Mouse (Mus musculus) myocyte (in vitro differentiated cells): ENCODE measurements at regions not wholly inside any gene's neighbourhood (a gene's known extent, or its start where the extent isn't known, plus 50 kb on each side); places are given as distances from the start of the nearest gene placed in this dataset.

Experiments
- H3K27me3 ChIP-seq: one replicate; pipeline ENCODE4 v1.6.1; 2011; ENCODE audit not compliant: control insufficient read depth, insufficient read depth, insufficient read length
- H3K36me3 ChIP-seq: one replicate; pipeline ENCODE4 v1.6.1; 2011; ENCODE audit not compliant: control insufficient read depth, insufficient read depth
- H3K4me2 ChIP-seq: one replicate; pipeline ENCODE4 v1.6.1; 2011; ENCODE audit warnings: low read depth, control low read depth
- H3K4me3 ChIP-seq: one replicate; pipeline ENCODE4 v1.5.1; 2011; ENCODE audit warnings: mild to moderate bottlenecking, control low read depth, moderate library complexity
- H3K79me2 ChIP-seq: one replicate; pipeline ENCODE4 v1.6.1; 2011; ENCODE audit not compliant: control insufficient read depth, insufficient read depth
- H3ac ChIP-seq: one replicate; pipeline ENCODE4 v1.6.1; 2011; ENCODE audit not compliant: control insufficient read depth, insufficient read length
- CEBPB ChIP-seq: IDR thresholded peaks from 2 replicates; pipeline ENCODE4 v1.6.1; 2011; ENCODE audit warnings: mild to moderate bottlenecking, moderate library complexity; ENCODE audit not compliant: poor library complexity, insufficient read depth, severe bottlenecking
- E2F4 ChIP-seq: IDR thresholded peaks from one replicate; pipeline ENCODE4 v1.6.1; 2011; ENCODE audit warnings: mild to moderate bottlenecking, control low read depth, moderate library complexity; ENCODE audit not compliant: insufficient read depth
- MAX ChIP-seq: IDR thresholded peaks from one replicate; pipeline ENCODE4 v1.6.1; 2011; ENCODE audit warnings: low read depth, mild to moderate bottlenecking, control low read depth
- MYOD1 ChIP-seq, 3 experiments: IDR thresholded peaks; one replicate each; pipeline ENCODE4 v1.6.1; 2011; ENCODE audit warnings: control low read depth in 2 of 3, low read depth in 2 of 3, mild to moderate bottlenecking in 2 of 3, moderate library complexity in 1 of 3; ENCODE audit not compliant: insufficient read length in 2 of 3, control insufficient read depth in 1 of 3
- MYOG ChIP-seq, 3 experiments: IDR thresholded peaks; one replicate each; pipeline ENCODE4 v1.6.1; 2011; ENCODE audit warnings: control low read depth in 2 of 3, low read depth in 2 of 3, mild to moderate bottlenecking in 2 of 3; ENCODE audit not compliant: insufficient read length in 2 of 3, control insufficient read depth in 1 of 3, insufficient read depth in 1 of 3
- POLR2A ChIP-seq: IDR thresholded peaks from one replicate; pipeline ENCODE4 v1.6.1; 2011; ENCODE audit warnings: low read depth, mild to moderate bottlenecking, control low read depth, moderate library complexity; ENCODE audit not compliant: insufficient read length
- POLR2AphosphoS2 ChIP-seq: IDR thresholded peaks from one replicate; pipeline ENCODE4 v1.6.1; 2011; ENCODE audit warnings: low read depth, control low read depth; ENCODE audit not compliant: insufficient read length
- REST ChIP-seq: IDR thresholded peaks from one replicate; pipeline ENCODE4 v1.6.1; 2011; ENCODE audit warnings: mild to moderate bottlenecking, control low read depth, moderate library complexity; ENCODE audit not compliant: insufficient read depth, insufficient read length
- SRF ChIP-seq: IDR thresholded peaks from one replicate; pipeline ENCODE4 v1.6.1; 2011; ENCODE audit warnings: low read depth; ENCODE audit not compliant: control insufficient read depth, insufficient read length
- TCF12 ChIP-seq: IDR thresholded peaks from one replicate; pipeline ENCODE4 v1.6.1; 2011; ENCODE audit warnings: mild to moderate bottlenecking, control low read depth; ENCODE audit not compliant: poor library complexity, insufficient read depth, severe bottlenecking
- TCF3 ChIP-seq: IDR thresholded peaks from one replicate; pipeline ENCODE4 v1.6.1; 2011; ENCODE audit warnings: low read depth, control low read depth; ENCODE audit not compliant: insufficient read length
- USF1 ChIP-seq: IDR thresholded peaks from one replicate; pipeline ENCODE4 v1.6.1; 2011; ENCODE audit warnings: low read depth, mild to moderate bottlenecking, control low read depth, moderate library complexity

DNA sequence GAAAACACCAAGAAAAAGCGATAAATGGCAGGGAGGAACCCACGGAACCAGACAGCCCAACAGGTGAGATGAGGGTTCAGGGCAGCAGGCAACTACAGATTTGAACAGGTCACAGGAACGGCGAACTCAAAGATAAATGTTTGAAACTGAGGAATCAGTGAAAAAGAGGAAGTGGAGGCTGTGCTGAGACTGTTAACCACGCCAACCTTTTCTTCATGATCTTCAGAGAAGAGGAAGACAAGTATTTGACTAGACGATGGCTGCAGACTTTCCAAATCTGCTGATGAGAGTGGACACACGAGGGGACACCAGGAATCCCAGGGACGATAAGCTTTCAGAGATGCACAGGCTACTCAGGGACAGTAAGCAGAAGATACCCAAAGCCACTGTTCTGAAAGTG, 740.1 kb upstream of the Car8 start:
- Histone ChIP-seq H3ac (no peak overlapping the region), H3K4me2 (no peak overlapping the region), H3K79me2 (no peaks in the 10 kb centered on the region), H3K27me3 (no peaks in the 10 kb centered on the region), H3K36me3 (no peaks in the 10 kb centered on the region), H3K4me3 (no peak overlapping the region)
- TF ChIP-seq REST (no peak), POLR2A (no peak), MAX (no peak), TCF12 (no peak), POLR2AphosphoS2 (no peak), USF1 (no peak), E2F4 (no peak), CEBPB (no peak), MYOG (IDR thresholded peaks at IDR 0.05; ENCODE audit: control insufficient read depth in 1 of 3, insufficient read depth in 1 of 3, insufficient read length in 2 of 3, low read depth in 2 of 3) (no peak), MYOD1 (IDR thresholded peaks at IDR 0.05; ENCODE audit: control insufficient read depth in 1 of 3, insufficient read length in 2 of 3, low read depth in 2 of 3) (no peak), TCF3 (no peak), SRF (no peak)

DNA sequence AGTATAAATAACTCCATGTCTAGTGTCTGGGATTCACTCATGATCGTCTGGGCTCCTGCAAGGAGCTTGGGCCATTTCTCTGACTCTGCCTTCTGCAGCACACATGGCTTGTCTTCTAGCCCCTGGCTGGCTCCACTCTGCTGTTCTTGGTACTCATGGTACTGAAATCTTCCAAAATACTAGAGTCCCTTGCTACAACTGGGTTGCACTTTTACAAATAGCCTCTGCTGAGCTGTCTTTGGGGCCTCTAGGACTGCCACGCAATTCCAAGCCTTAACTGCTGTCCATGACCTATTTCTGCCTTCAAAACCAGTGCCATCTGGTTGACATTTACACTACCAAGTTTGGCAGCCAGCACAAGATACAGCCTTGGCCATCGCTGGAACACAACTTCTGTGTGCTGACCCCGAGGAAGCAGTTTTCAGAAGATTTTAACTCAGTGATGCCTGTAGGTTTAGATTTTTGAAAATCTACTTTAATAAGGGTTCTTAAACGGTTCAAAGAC, 731.2 kb upstream of the Car8 start:
- H3K36me3 ChIP-seq, result no peaks in the 10 kb centered on the region
- H3ac ChIP-seq, result no peak overlapping the region
- no peaks in the 10 kb centered on the region for H3K27me3 ChIP-seq
- no peak overlapping the region for H3K4me2 ChIP-seq
- TF ChIP-seq POLR2AphosphoS2, result no peak
- TF ChIP-seq E2F4, result no peak
- TF ChIP-seq MYOD1 (IDR thresholded peaks at IDR 0.05; ENCODE audit: control insufficient read depth in 1 of 3, insufficient read length in 2 of 3, low read depth in 2 of 3), result no peak
- TF ChIP-seq TCF3, result no peak
- TF ChIP-seq CEBPB, result no peak
- TF ChIP-seq MYOG (IDR thresholded peaks at IDR 0.05; ENCODE audit: control insufficient read depth in 1 of 3, insufficient read depth in 1 of 3, insufficient read length in 2 of 3, low read depth in 2 of 3), result no peak
- TF ChIP-seq TCF12, result no peak
- H3K79me2 ChIP-seq, result no peaks in the 10 kb centered on the region
- no peak overlapping the region for H3K4me3 ChIP-seq

GRCm38 (mm10) chr4:8968741-8969140, 729.9 kb upstream of the Car8 start:
- no peaks in the 10 kb centered on the region for H3K36me3 ChIP-seq
- no peak overlapping the region for H3ac ChIP-seq
- H3K27me3 ChIP-seq, result no peaks in the 10 kb centered on the region
- TF ChIP-seq CEBPB, result no peak
- TF ChIP-seq POLR2A, result no peak
- no peak overlapping the region for H3K4me3 ChIP-seq
- H3K79me2 ChIP-seq, result no peaks in the 10 kb centered on the region
- no peak overlapping the region for H3K4me2 ChIP-seq

DNA sequence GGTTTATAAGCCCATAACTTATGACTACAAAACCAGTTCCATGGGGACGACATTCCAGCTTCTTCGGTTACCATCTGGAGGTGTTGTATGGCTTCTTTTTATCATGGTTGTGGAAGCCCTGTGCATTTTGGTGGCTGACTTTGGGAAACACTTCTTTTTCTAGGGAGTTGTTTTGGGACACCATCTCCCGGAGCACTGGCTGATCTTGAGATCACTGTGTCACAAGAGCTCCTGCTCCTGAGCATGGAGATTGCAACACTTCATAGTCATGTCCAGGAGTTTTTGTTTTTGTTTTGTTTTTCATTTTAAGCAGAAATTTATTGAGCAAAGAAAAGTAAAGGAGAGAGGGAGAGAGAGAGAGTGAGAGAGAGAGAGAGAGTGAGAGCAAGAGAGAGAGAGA, 729.1 kb upstream of the Car8 start:
- Histone ChIP-seq H3K27me3 (no peaks in the 10 kb centered on the region), H3K36me3 (no peaks in the 10 kb centered on the region), H3K79me2 (no peaks in the 10 kb centered on the region), H3ac (no peak overlapping the region), H3K4me3 (no peak overlapping the region), H3K4me2 (no peak overlapping the region)
- no peak for TF ChIP-seq TCF3
- no peak for TF ChIP-seq POLR2A
- no peak for TF ChIP-seq MAX
- no peak for TF ChIP-seq TCF12
- TF ChIP-seq REST, result no peak
- TF ChIP-seq MYOD1 (IDR thresholded peaks at IDR 0.05; ENCODE audit: control insufficient read depth in 1 of 3, insufficient read length in 2 of 3, low read depth in 2 of 3), result no peak
- no peak for TF ChIP-seq E2F4
- TF ChIP-seq MYOG (IDR thresholded peaks at IDR 0.05; ENCODE audit: control insufficient read depth in 1 of 3, insufficient read depth in 1 of 3, insufficient read length in 2 of 3, low read depth in 2 of 3), result no peak
- TF ChIP-seq POLR2AphosphoS2, result no peak
- TF ChIP-seq CEBPB, result no peak
- no peak for TF ChIP-seq SRF
- no peak for TF ChIP-seq USF1

- Histone ChIP-seq H3K4me3 (no peak overlapping the region), H3K79me2 (no peaks in the 10 kb centered on the region), H3K4me2 (no peak overlapping the region), H3K27me3 (no peaks in the 10 kb centered on the region), H3ac (no peak overlapping the region), H3K36me3 (no peaks in the 10 kb centered on the region)
- TF ChIP-seq MYOG (IDR thresholded peaks at IDR 0.05; ENCODE audit: control insufficient read depth in 1 of 3, insufficient read depth in 1 of 3, insufficient read length in 2 of 3, low read depth in 2 of 3), result no peak
- TF ChIP-seq TCF12, result no peak
- TF ChIP-seq TCF3, result no peak
- no peak for TF ChIP-seq POLR2AphosphoS2
- TF ChIP-seq CEBPB, result no peak
- TF ChIP-seq SRF, result no peak
- no peak for TF ChIP-seq MAX
- TF ChIP-seq POLR2A, result no peak
- no peak for TF ChIP-seq USF1
- no peak for TF ChIP-seq REST
- TF ChIP-seq E2F4, result no peak
- no peak for TF ChIP-seq MYOD1 (IDR thresholded peaks at IDR 0.05; ENCODE audit: control insufficient read depth in 1 of 3, insufficient read length in 2 of 3, low read depth in 2 of 3)
These were observed 726.7 kb upstream of the Car8 start for GRCm38 (mm10) chr4:8965563-8965962.
